Mouse (Mus musculus) embryo, embryonic 10 days (tissue): ENCODE measurements around the gene Sucnr1.

Experiments
- DNase-seq: peaks from one replicate; pipeline ENCODE4 v3.0.0-alpha.2; 2015; ENCODE audit warnings: low spot score

Sucnr1 gene

GRCm38 (mm10) chr3:60111889-60112646 lies 30.4 kb downstream of the Sucnr1 start:
- DNase-seq = peak; percentile 23

- no peak for DNase-seq
These were observed 32.9 kb downstream of the Sucnr1 start for GRCm38 (mm10) chr3:60114571-60114970.

DNA sequence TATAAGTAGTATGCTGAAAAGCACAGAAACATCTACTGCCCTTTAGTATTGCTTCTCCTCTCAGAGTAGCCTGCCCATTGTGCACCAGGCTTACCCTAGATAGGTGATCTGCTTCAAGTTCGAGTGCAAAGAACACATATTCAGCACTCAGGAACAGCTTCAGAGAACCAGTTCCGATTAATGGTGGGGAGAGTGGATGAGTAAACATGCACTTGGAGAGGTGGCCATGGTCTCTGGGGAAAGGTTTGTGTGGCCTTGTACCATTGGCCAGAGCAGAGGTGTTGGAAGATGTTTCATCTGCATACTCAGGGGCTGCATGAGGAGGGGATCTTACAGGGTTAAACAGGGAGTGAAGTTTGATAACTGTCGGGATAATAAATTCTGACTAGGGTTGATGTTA lies 39.8 kb downstream of the Sucnr1 start:
- DNase-seq = no peak

- peak; percentile 14 for DNase-seq
These were observed 42.5 kb downstream of the Sucnr1 start for GRCm38 (mm10) chr3:60123859-60124794.

DNA sequence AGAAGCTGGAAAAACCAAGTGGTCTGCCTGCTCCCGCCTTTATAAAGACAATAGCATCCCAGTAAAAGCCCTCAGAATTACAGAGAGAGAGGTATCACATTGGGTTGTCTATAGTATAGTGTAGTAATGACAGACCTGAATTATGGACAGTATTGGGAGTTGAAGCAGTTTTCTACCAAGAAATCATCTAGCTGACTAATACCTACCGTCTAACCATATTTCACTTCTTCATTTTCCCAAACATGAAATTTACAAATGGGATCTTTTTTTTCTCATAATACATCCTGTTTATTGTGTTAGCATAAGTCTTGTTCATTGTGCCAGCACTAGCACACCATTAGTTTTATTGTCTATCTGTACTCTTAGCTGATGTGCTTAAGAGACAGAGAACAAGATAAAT lies 44.9 kb downstream of the Sucnr1 start:
- no peak for DNase-seq

- DNase-seq = no peak
These were observed 46.6 kb downstream of the Sucnr1 start for GRCm38 (mm10) chr3:60128282-60128681.

GRCm38 (mm10) chr3:60135801-60136200 lies 54.1 kb downstream of the Sucnr1 start:
- no peak for DNase-seq
